Mouse (Mus musculus): Measurements from ENCODE around the gene Unc5c. TPM values are rescaled to one million over a fixed set of nuclear protein-coding genes. Genes with fewer than 3 reads are reported as not detected.

The Unc5c gene
- polyA plus RNA-seq, 1 experiment from 2014 or later: 20.5 TPM

DNA sequence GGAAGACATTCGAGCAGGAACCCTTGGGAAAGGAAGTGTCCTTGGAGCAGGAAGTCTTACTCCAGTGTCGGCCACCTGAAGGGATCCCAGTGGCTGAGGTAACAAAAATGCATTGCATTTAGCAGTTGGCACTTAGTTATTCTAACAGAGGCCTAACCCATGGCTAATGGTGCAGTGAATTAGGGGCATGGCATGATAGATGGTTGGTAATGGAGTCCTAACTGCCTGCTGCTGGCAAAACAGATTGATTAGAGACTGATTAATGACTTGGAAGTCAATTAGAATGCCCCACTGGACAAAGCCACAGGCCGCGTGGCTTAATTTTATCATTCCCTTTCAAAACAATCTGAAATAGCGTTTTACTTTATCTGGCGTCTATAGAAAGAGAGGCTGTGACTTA is 268.8 kb downstream of the Unc5c start:
- H3K36me3 ChIP-seq: no peaks in the 10 kb centered on the region
- H3K9me3 ChIP-seq: no peaks in the 10 kb centered on the region
- no peaks in the 10 kb centered on the region for H3K27me3 ChIP-seq
- H3K27ac ChIP-seq: no peak overlapping the region
- no peaks in the 10 kb centered on the region for H3K4me1 ChIP-seq
- H3K4me2 ChIP-seq: no peak overlapping the region
- ATAC-seq (ENCODE audit: borderline replicate concordance, extremely low read depth, low FRiP score, low TSS enrichment): no peak
- H3K9ac ChIP-seq: no peak overlapping the region
- H3K4me3 ChIP-seq: no peak overlapping the region
- 62% methylated on average over 6 of the region's 6 CpGs for WGBS

DNA sequence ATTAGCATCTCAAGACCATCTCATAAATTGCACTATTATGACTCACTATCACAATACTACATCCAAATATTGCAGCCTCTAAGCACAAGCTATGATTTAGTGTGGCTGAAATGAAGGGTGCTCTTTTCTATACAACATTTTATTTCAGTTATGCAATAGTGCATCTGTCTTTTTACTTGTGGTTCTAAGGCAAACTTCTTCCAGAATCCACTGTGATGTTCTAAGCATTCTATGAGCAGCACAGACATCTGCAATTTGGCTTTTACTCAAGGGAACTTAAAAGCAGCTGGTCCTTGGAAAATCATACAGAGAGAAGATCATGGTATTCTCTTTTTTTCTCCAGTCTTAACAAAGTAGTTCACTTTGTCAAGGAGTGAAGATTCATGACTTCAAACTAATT is 270.3 kb downstream of the Unc5c start:
- Histone ChIP-seq H3K4me2 (no peak overlapping the region), H3K9me3 (no peaks in the 10 kb centered on the region), H3K4me1 (no peaks in the 10 kb centered on the region), H3K9ac (no peak overlapping the region), H3K36me3 (no peaks in the 10 kb centered on the region), H3K4me3 (no peak overlapping the region), H3K27me3 (no peaks in the 10 kb centered on the region), H3K27ac (no peak overlapping the region)
- ATAC-seq (ENCODE audit: borderline replicate concordance, extremely low read depth, low FRiP score, low TSS enrichment): no peak

DNA sequence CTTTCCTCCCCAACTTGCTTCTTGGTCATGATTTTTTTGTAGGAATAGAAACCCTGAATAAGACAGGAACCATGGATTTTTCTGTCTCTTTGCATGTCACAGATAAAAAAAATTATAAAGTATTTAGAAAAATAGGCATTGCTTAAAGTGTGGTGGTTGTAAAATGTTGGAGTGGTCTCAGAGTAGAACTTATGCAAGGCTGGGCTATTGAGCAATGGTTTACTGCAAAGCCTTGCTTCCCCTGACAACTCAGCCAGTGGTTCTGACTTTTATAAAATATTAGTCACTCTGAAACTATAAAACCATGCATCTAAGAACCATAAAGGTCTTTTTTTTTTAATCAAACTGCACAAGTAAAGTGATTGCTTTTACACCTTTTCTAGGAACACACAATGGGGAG is 280.3 kb downstream of the Unc5c start:
- H3K4me1 ChIP-seq: no peaks in the 10 kb centered on the region
- H3K27ac ChIP-seq: no peak overlapping the region
- H3K4me3 ChIP-seq: no peak overlapping the region
- H3K9ac ChIP-seq: no peak overlapping the region
- no peak overlapping the region for H3K4me2 ChIP-seq
- H3K9me3 ChIP-seq: no peaks in the 10 kb centered on the region
- no peak for ATAC-seq (ENCODE audit: borderline replicate concordance, extremely low read depth, low FRiP score, low TSS enrichment)
- no peaks in the 10 kb centered on the region for H3K36me3 ChIP-seq
- H3K27me3 ChIP-seq: no peaks in the 10 kb centered on the region

DNA sequence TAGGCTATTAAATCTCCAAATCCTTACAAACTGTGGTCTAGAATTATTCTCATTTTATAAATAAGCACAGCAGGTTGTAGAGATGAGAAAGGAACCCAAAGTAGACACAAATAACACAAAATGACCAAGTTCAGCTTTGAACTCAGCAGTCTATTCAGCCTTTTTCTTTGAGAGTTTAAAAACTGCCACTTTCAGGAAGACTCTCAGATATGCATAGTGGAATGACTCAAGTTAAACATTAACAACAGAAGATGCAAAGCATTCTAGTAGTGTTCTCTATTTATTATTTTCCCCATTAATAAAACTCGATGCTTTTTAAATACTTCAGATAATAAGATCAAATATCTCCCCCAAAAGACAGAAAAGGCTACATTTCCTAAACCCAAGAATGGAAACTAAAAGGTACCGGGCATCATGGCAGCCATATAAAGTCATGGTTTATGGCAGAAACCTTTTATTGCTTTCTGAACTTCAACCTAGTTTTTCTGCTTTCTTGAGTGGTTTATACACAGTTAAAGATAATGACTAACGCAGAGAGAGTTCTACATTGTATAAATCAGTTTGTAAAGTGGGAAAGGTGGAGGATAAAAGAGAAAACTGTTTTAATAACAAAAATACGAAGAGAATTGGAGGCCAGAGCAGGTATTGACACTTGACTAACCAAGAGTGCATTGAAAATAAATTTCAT is 283.8 kb downstream of the Unc5c start:
- no peak overlapping the region for H3K4me3 ChIP-seq
- H3K27me3 ChIP-seq: no peaks in the 10 kb centered on the region
- H3K36me3 ChIP-seq: no peaks in the 10 kb centered on the region
- H3K9ac ChIP-seq: no peak overlapping the region
- ATAC-seq (ENCODE audit: borderline replicate concordance, extremely low read depth, low FRiP score, low TSS enrichment): no peak
- WGBS: 80% methylated on average over 4 of the region's 4 CpGs
- no peaks in the 10 kb centered on the region for H3K9me3 ChIP-seq
- no peaks in the 10 kb centered on the region for H3K4me1 ChIP-seq
- H3K27ac ChIP-seq: no peak overlapping the region
- H3K4me2 ChIP-seq: no peak overlapping the region

DNA sequence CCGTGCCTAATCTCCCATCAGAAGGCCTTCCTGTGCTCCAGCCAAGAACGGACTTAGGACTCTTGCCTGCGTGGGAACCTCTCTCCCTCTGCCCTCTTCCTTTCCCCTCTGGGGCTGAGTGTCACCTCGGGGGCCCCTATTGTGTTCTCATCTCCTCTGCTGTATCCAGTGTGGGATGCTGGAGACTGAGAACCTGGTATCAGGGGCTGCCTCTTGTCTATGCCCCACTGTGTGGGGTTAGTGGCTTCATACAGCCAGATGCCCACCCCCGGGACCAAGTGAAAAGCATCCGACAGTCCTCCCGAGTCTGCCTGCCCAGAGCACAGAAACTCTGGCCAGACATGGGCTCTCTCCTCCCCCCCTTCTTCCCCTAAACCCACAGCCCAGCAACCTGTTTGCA is 287.2 kb downstream of the Unc5c start:
- H3K9ac ChIP-seq: no peak overlapping the region
- no peak for ATAC-seq (ENCODE audit: borderline replicate concordance, extremely low read depth, low FRiP score, low TSS enrichment)
- H3K27ac ChIP-seq: no peak overlapping the region
- H3K4me1 ChIP-seq: no peaks in the 10 kb centered on the region
- H3K4me2 ChIP-seq: no peak overlapping the region
- no peaks in the 10 kb centered on the region for H3K27me3 ChIP-seq
- 71% methylated on average over 7 of the region's 7 CpGs for WGBS
- no peaks in the 10 kb centered on the region for H3K36me3 ChIP-seq
- H3K4me3 ChIP-seq: no peak overlapping the region
- H3K9me3 ChIP-seq: no peaks in the 10 kb centered on the region

DNA sequence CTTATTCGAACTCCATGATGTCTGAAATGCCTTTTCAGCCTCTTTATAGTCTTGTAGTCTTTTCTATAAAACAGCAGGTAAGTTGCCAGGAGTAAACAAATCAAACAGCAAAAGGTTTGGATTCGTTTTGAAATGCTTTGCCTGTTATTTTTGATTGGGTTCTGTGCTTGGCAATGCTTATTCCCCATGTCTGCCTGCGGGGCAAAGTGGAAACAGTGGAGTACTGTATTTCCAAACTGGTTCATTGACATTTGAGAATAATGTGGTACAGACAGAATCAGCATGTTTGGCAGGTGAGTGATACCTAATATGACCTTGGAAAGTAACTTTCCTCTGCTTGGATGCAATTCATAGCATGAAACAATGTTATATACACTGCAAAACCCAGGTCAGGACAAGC is 292.2 kb downstream of the Unc5c start:
- ATAC-seq (ENCODE audit: borderline replicate concordance, extremely low read depth, low FRiP score, low TSS enrichment): no peak
- no peaks in the 10 kb centered on the region for H3K27me3 ChIP-seq
- H3K9ac ChIP-seq: no peak overlapping the region
- WGBS: 78% methylated on average over 3 of the region's 3 CpGs
- no peak overlapping the region for H3K4me2 ChIP-seq
- H3K4me3 ChIP-seq: no peak overlapping the region
- H3K36me3 ChIP-seq: no peaks in the 10 kb centered on the region
- H3K27ac ChIP-seq: no peak overlapping the region
- H3K4me1 ChIP-seq: no peaks in the 10 kb centered on the region
- H3K9me3 ChIP-seq: no peaks in the 10 kb centered on the region

DNA sequence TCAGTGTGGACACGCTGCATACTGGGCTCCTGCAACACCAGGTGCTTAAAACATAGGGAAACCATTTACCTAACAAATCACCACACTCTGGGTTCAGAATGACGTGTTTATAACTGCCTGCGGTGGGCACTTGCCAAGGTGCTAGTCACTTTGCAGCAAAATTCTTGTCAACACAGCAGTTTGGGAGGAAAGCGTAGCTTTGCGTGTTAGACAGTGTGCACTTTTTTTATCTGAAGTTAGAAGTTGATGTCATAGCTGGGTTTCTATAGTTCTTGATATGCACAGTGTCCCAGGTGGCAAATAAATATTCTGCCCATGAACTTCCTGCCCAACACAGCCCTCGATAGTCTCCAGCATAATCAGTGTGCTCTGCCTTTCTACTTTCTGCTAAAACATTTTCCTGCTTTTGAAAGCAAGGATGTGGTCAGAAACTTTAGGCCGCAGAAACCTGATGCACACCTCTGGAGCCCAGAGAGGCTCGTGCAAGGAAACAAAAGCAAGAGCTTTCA is 313.4 kb downstream of the Unc5c start:
- WGBS: 56% methylated on average over 8 of the region's 8 CpGs
- Histone ChIP-seq H3K36me3 (no peaks in the 10 kb centered on the region), H3K4me1 (no peaks in the 10 kb centered on the region), H3K9me3 (no peaks in the 10 kb centered on the region), H3K27me3 (no peaks in the 10 kb centered on the region), H3K4me2 (no peak overlapping the region), H3K9ac (no peak overlapping the region), H3K4me3 (no peak overlapping the region), H3K27ac (no peak overlapping the region)
- no peak for ATAC-seq (ENCODE audit: borderline replicate concordance, extremely low read depth, low FRiP score, low TSS enrichment)

DNA sequence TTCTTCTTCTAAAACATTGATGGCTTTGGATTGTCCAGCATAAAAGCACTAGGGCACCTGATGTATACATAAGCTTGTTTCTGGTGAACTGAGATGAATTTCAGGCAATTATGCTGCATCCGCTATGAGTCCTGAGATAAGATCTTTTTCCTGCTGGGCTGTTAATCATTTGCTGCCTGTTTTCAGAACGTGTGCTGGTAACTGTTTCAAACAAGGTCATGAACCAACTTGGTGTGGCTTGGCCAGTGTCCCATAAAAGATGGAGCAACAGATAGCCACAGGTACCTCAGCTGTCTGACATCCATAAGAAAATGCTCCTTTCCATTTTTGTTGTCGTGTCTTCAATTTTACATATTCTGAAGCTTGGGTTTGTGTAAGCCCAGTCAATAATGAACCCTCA is 314.2 kb downstream of the Unc5c start:
- H3K4me3 ChIP-seq: no peak overlapping the region
- H3K4me1 ChIP-seq: no peaks in the 10 kb centered on the region
- no peak overlapping the region for H3K27ac ChIP-seq
- no peaks in the 10 kb centered on the region for H3K9me3 ChIP-seq
- no peaks in the 10 kb centered on the region for H3K27me3 ChIP-seq
- ATAC-seq (ENCODE audit: borderline replicate concordance, extremely low read depth, low FRiP score, low TSS enrichment): no peak
- H3K36me3 ChIP-seq: no peaks in the 10 kb centered on the region
- no peak overlapping the region for H3K4me2 ChIP-seq
- no peak overlapping the region for H3K9ac ChIP-seq
- WGBS: 50% methylated on average over 3 of the region's 3 CpGs

DNA sequence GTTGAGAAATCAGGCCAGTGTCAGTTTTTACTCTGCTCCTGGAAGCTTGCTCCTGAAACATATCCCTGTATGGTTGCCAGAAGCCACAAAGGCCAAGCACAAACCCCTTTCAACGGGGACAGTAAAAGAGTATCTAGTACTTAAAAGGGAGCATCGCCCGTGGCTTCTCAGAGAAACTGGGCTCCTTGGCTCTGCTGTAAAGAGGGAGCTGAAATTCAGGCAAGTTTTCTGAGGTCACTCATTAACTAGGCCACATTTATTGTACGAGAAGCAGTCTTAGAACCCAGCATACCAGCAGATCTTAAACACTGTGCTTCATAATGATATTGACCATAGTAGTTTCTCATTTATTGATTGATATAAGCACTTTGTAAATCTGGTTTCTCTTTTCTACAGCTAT is 317.5 kb downstream of the Unc5c start:
- H3K9me3 ChIP-seq: no peaks in the 10 kb centered on the region
- no peaks in the 10 kb centered on the region for H3K27me3 ChIP-seq
- H3K9ac ChIP-seq: no peak overlapping the region
- H3K4me1 ChIP-seq: no peaks in the 10 kb centered on the region
- ATAC-seq (ENCODE audit: borderline replicate concordance, extremely low read depth, low FRiP score, low TSS enrichment): no peak
- H3K4me2 ChIP-seq: no peak overlapping the region
- H3K27ac ChIP-seq: no peak overlapping the region
- no peak overlapping the region for H3K4me3 ChIP-seq
- 74% methylated on average over 4 of the region's 4 CpGs for WGBS
- H3K36me3 ChIP-seq: no peaks in the 10 kb centered on the region

DNA sequence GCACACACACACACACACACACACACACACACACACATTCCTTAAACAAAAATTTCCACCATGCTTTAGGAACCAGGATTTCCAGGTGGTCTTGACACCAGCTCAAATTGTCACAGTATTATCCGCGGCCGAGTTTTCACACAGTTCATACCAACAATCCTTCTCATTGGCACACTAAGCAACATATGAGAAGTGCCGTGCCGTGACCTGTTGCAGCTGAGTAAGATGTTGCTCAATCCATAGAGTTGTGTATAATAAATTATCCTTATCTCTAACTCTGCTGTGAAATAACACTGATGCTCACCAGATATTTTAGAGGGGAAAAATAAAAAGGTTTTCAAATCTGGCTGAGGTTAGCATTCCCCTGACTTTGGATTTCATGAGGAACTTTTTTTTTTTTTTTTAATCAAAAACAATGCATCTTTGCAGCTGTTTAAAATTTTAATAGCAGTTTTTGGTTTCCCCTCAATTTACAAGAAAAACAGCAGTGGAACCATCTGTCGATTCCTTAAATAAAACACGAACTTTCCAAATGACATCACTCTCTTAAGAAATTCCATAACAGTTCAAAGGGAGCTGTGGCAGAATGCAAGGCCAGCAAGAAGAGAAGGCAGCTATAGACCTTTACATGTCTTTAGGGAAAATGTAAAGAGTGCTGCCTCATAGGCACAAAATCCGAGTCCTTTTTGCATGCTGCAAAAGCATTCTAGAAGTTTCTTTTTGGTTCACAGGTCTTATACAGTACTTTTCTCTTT is 326.2 kb downstream of the Unc5c start:
- Histone ChIP-seq H3K27ac (no peak overlapping the region), H3K4me2 (no peak overlapping the region), H3K27me3 (no peaks in the 10 kb centered on the region), H3K9me3 (no peaks in the 10 kb centered on the region), H3K36me3 (no peaks in the 10 kb centered on the region), H3K4me3 (no peak overlapping the region), H3K4me1 (no peaks in the 10 kb centered on the region), H3K9ac (no peak overlapping the region)
- 52% methylated on average over 8 of the region's 8 CpGs for WGBS
- ATAC-seq (ENCODE audit: borderline replicate concordance, extremely low read depth, low FRiP score, low TSS enrichment): no peak; the same call in 1 of the 2 replicates

DNA sequence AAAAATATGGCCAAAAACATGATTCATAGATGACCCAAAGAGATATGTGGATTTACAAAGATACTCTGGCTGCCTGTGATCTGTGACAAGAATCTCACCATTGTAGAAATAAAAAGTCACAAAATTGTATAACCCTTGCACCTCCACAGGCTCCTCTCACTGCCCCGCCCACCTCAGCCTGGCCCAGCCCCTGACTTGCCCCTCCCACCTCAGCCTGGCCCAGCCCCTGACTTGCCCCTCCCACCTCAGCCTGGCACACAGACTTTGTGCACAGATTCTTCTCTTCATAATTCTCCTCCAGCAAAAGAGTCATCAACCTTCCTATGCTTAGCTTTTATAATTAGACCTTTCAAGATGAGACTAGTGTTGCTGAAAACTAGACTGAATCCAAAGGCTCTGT is 327.1 kb downstream of the Unc5c start:
- ATAC-seq (ENCODE audit: borderline replicate concordance, extremely low read depth, low FRiP score, low TSS enrichment): no peak
- Histone ChIP-seq H3K36me3 (no peaks in the 10 kb centered on the region), H3K27me3 (no peaks in the 10 kb centered on the region), H3K9me3 (no peaks in the 10 kb centered on the region), H3K27ac (no peak overlapping the region), H3K4me3 (no peak overlapping the region), H3K9ac (no peak overlapping the region), H3K4me2 (no peak overlapping the region), H3K4me1 (no peaks in the 10 kb centered on the region)
- 87% methylated on average over 1 of the region's 1 CpGs for WGBS

DNA sequence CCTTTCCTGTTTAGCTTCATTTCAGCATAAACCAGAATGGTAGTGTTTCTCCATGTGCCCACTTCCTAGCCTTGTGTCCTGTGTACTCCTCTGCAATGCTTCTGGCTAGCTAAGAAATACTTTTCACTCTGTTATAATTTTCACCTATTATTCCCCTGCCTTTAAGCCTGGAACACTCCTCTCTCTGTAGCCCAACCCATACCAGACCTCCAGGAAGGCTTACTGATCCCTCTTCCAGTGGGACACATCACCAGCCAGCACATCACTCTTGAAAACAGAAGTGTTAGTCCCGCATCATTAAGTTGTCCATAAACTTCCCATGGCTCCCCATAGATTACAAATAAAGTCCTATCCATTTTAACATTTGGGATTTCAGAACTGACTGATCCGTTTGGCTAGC is 328.7 kb downstream of the Unc5c start:
- ATAC-seq (ENCODE audit: borderline replicate concordance, extremely low read depth, low FRiP score, low TSS enrichment): no peak
- WGBS: 74% methylated on average over 2 of the region's 2 CpGs

More for the DNA sequence above, 328.7 kb downstream of the Unc5c start:
- Histone ChIP-seq H3K4me3 (no peak overlapping the region), H3K27me3 (no peaks in the 10 kb centered on the region), H3K4me1 (no peaks in the 10 kb centered on the region), H3K36me3 (no peaks in the 10 kb centered on the region), H3K9ac (no peak overlapping the region), H3K4me2 (no peak overlapping the region), H3K27ac (no peak overlapping the region), H3K9me3 (no peaks in the 10 kb centered on the region)
